Mouse (Mus musculus) B cell, adult 67 days (primary cell): Measurements from ENCODE around the gene Nckap5. TPM values are rescaled to one million over a fixed set of nuclear protein-coding genes. Genes with fewer than 3 reads are reported as not detected.

ENCODE experiments used
- total RNA-seq, 2 experiments: library from RNA; stranded (reverse); gene quantifications; 4 replicates each; pipeline ENCODE4 v1.2.4; 2023

The Nckap5 gene
- not detected for total RNA-seq

DNA sequence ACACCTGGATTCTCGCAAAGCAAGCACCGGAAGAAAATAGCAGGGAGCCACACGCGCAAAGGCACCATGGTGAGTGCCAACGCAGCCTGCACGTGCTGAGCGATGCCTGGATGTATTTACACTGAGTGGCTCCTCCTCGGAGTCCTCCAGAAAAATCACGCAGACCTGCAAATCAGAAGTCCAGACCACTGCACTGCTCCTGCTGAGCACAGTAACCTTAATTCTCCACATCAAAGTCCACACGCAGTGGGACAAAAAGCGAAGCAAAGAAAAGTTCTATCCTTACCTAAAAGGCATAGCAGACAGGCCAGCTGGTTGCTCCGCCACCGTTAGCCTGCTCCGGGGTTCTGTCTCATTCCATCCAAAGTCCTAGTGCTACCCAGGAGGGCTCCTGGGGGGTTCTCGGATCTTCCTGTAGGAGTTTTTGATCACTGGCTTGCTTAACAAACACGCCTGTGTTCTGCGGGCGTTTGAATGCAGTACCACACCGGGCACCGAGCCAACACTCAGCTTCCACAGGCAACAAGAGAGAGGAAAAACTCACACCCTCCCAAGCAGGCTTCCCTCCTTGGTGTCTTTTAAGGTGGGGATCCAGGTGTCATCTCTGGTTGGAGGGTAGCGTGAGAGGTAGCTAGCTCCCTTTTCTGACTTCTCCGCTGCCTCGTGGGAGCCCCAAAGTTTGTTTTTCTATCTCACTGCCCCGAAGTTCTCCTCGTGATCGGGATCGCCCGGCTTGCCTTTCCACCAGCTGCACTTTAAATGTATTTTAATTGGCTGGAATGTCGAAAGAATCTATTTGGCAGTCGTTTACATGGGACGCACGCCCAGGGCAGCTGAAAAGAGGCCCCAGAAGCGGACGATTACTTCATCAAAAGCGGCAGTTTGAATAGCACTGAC, at the start of gene Nckap5:
Nckap5 (minus strand) TSS at position 769 of the 897 bp plus-strand sequence.

DNA sequence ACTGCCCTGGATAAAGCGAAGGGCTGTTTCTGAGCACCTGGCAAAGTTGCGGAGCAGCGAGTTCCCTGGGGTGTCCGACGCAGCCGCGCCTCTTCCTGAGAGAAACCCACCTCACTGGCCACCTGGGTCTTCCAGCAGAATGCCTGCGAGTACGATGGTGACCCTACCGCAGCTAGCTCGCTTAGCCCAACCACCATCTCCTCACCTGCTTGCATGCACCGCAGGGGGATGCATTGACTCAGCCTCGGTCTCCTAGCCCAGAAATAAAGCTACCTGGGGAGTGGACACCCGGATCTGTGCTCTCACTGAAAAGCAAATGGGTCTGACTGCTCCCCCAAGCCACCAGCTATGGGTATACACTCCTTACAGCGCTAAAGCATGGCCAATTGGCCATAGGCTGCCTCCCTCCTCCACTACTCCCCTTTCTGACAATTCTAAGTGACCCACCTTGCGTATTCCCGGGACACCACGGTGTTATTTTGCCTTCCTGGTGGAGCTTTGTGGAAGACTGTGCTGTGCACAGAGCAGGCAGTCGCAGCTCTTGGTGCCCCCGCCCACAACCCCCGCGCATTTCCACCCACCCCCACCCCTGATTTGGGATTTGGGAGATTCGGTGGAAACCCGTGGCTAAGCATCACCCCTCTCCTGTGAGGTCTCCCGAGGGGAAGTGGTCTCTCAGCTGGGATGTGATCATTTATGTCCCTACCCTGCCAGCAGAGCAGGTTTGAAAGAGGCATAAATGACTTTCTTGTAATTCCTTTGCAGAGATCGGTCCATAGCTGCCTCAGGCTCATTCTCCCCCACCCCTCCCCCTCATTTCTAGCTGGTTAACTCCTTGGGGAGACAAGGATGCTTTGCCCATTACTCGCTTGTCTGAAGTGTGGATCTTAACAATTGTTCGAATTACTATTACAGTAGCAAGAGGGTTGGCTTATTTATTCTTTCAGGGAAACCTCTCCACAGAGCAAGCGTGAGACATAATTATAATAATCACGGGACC, 917.7 kb downstream of the Nckap5 start, which contains the start of gene Lypd1:
Lypd1 (minus strand) TSS at position 501 of the 1,000 bp plus-strand sequence.

